Mouse (Mus musculus) T-helper 1 cell (primary cell): ENCODE data around the gene Copa.

ENCODE experiments used
- in situ Hi-C: fragments of 300-600 bp; cut with MboI, MseI; formaldehyde crosslinking; loops from one replicate; pipeline ENCODE4 v1.15.1; 2025; ENCODE audit warnings: high pct_unique_total_duplicates

Copa gene

DNA sequence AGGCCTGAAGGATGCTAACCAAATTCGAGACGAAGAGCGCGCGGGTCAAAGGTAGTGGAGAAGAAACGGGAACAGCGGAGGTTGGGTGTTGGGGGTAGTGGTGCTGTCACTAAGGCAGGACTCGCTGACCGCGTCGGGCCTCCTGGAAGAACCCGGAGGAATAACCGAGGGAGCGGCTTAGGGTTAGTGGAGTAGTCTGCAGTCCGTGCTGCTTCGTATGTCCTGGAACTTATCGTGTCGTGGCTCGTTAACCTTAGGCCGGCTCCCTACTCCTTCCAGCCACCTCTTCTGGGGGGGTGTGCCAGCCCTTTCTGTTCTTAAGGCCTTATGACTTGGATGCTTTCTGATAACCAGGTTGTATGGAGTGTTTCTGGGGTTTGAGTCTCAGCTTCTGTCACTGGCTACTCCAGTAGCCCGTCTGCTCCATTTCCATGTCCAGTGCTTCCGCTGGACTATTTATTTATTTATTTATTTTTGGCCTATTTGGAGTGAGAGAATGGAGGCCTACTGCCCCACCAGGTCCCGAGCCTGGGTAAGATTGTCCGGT is 643 bp downstream of the Copa start:
- in situ Hi-C loops, result no loop called here

- in situ Hi-C loops, result no loop called here
Observed at GRCm38 (mm10) chr1:172093522-172093921, 11.2 kb downstream of the Copa start.

DNA sequence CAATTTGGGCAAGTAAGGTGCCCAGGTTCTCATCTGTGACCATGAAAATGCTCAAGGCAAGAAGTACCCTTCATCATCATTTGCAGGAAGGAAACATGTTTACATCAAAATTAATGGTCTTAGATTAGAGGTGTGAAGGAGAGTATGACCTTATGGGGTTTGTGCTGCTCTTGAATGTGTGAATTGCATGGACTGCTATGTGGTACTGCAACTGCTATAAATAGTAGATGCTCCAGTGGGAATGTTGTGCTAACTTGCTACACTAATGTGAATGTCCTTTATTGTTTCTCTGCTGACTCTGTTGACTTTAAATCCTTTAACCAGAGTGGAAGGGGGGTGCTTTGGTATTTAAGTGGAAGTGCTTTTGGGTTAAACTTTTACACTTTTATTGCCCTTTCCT is 12.0 kb downstream of the Copa start:
- in situ Hi-C loops, result no loop called here

GRCm38 (mm10) chr1:172095202-172095601 is 12.9 kb downstream of the Copa start:
- in situ Hi-C loops, result no loop called here

DNA sequence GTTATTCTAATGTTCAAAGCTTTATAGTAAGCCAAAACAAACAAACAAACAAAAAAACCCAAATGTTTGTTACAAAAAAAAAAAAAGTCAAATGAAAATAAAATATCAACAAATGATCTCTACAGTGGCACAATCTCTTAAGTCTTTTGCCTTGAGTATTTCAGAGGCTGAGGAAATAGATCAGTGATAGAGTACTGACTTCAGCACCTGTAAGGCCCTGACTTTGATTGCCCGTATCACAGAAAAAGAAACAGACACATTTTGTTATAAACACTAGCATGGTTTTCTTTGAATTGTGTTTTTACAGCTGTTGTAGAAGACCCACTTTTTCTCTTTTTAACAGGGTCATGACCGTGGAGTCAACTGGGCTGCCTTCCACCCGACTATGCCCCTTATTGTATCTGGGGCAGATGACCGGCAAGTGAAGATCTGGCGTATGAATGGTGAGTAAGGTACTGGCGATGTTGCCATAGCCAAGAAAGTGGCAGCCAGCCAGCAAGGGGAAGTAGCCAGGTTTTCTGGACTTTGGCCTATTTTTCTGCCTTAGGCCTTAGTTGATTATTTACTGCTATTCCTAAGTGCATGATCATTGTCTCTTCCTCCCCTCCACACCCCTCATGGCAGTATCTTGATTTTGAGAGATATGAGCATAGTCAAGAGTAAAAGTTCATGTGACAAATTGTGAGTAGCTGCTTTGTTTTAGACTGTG is 17.1 kb downstream of the Copa start:
- in situ Hi-C loops, result no loop called here

GRCm38 (mm10) chr1:172103619-172104018 is 21.3 kb downstream of the Copa start:
- in situ Hi-C loops, result no loop called here

- in situ Hi-C loops, result no loop called here
Observed at GRCm38 (mm10) chr1:172105101-172105500, 22.8 kb downstream of the Copa start.

GRCm38 (mm10) chr1:172107777-172108477 is 25.6 kb downstream of the Copa start:
- in situ Hi-C loops, result no loop called here

- in situ Hi-C loops, result no loop called here
Observed at GRCm38 (mm10) chr1:172116948-172117347, 34.6 kb downstream of the Copa start.

GRCm38 (mm10) chr1:172119100-172119499 is 36.8 kb downstream of the Copa start:
- in situ Hi-C loops, result no loop called here

DNA sequence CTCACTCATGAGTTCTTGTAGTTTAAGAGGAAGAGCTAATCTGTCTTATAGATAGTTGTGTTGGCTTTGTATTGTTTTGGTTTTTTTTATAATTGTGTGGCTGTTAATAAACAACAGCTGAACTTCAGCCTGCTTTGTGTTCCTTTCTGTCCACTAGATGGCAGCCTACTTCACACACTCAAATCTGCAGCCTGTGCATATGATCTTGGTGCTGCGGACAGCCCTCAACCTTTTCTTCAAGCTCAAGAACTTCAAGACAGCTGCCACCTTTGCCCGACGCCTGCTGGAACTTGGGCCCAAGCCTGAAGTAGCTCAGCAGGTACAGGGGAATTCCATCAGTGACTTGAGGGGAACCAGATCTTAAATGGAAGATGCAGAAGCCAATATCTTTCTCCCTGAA is 37.4 kb downstream of the Copa start:
- in situ Hi-C loops, result no loop called here

DNA sequence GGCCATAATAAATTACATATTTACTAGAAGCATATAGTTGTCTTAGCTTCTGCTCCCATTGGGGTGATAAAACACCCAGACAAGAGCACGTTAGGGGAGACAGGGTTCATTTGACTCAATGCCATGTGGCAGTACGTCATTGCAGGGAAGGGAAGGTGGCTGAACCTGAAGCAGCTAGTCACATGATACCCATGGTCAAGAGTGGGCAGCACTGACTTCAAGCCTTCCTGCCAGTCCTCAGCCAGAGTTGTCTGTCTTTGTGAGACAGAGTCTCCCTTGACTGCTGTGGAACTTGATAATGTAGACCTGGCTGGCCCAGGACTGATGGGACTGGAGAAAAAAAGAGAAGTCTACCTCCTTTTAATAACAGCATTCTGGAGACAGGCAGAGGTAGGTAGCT is 40.3 kb downstream of the Copa start:
- in situ Hi-C loops, result no loop called here

DNA sequence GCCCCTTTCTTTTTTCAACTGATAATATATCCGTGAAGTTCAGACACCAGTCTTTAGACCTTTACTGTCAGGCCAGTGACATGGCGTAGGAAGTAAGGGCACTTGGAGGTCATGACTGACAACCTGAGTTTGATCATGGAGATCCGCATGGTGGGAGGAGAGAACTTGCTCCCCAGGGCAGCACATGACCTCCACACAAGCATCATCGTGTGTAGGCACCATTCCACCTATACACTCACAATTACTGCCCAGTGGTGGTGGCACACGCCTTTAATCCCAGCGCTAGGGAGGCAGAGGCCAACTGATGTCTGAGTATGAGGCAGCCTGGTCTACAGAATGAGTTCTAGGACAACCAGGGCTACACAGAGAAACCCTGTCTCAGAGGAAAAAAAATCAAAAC is 42.2 kb downstream of the Copa start:
- in situ Hi-C loops, result no loop called here

- in situ Hi-C loops, result no loop called here
Observed at GRCm38 (mm10) chr1:172126376-172127347, 44.3 kb downstream of the Copa start, which contains the start of gene Pex19. TSS of gene Pex19 (plus strand) at chr1:172126755.

GRCm38 (mm10) chr1:172127487-172127886 is 45.2 kb downstream of the Copa start:
- in situ Hi-C loops, result no loop called here

- in situ Hi-C loops, result no loop called here
Observed at GRCm38 (mm10) chr1:172128563-172128962, 46.2 kb downstream of the Copa start.

DNA sequence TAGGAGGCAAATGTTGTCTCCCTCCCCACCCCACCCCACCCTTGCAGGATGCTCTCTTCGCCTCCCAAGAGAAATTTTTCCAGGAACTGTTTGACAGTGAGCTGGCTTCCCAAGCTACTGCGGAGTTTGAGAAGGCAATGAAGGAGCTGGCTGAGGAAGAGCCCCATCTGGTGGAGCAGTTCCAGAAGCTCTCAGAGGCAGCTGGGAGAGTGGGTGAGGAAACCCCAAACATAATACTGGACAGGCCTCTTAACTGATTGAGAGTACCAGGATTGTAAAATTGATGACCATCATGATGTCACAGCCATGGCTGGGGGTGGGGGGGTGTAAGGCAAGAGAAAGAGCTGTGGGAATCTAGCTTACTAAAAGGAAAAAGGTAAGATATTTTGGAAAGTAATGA is 46.8 kb downstream of the Copa start:
- in situ Hi-C loops, result no loop called here

GRCm38 (mm10) chr1:172129780-172130179 is 47.5 kb downstream of the Copa start:
- in situ Hi-C loops, result no loop called here

DNA sequence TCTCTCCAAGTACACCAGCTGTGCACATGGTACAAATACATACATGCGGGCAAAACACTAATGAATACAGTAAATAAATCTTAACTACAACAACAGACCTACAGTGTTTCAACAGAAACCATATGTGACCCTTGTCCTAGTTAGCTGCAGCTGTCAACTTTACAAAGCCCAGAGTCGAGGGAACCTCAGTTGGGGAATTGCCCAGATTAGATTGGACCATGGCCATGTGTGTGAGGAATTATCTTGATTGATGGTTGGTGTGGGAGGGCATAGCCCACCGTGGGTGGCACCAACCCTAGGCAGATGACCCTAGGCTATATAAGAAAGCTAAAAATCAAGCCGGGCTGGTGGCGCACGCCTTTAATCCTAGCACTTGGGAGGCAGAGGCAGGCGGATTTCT is 50.0 kb downstream of the Copa start:
- in situ Hi-C loops, result no loop called here

DNA sequence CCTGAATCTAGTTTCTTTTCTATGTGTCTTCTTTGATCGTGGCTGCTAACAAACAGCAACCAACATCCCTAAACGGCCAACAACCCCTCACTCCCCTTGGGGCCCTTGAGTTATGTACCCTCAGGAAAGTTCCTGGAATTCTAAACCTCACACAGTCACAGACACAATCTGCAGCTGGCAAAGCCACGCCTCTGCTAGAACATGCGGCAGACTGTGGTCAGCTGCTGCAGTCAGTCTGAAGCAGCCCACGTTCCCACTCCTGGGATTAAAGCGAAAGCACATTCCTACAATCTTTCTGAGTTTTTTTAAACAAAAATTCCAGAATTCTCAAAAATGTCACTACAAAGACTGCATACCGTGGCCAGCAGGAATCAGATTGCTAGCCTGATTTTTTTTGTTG is 51.2 kb downstream of the Copa start:
- in situ Hi-C loops, result no loop called here

DNA sequence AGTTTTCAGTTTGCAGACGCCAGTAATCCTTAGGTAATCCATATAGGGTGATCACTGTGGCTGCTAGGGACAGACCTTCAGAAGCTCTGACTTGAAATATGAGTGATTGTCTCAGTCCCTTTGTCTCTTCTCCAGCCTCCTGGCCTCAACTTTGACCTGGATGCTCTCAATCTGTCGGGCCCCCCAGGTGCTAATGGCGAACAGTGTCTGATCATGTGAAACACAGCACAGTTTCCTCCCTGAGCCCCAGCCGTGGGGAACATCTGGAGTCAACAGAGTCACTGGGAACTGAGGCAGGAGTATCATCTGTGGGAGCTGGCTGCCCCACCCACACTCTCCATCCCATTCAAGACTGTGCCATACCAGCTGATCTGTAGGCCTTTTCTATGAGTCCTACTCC is 51.7 kb downstream of the Copa start:
- in situ Hi-C loops, result no loop called here

GRCm38 (mm10) chr1:172140160-172140559 is 57.8 kb downstream of the Copa start:
- in situ Hi-C loops, result loop anchor here (10.0 kb wide), 1 partner anchor 855 kb away; the partner anchor contains the start of genes Ppox and Usp21
